Mouse (Mus musculus): ENCODE measurements at regions not wholly inside any gene's neighbourhood (a gene's known extent, or its start where the extent isn't known, plus 50 kb on each side); places are given as distances from the start of the nearest gene placed in this dataset.

DNA sequence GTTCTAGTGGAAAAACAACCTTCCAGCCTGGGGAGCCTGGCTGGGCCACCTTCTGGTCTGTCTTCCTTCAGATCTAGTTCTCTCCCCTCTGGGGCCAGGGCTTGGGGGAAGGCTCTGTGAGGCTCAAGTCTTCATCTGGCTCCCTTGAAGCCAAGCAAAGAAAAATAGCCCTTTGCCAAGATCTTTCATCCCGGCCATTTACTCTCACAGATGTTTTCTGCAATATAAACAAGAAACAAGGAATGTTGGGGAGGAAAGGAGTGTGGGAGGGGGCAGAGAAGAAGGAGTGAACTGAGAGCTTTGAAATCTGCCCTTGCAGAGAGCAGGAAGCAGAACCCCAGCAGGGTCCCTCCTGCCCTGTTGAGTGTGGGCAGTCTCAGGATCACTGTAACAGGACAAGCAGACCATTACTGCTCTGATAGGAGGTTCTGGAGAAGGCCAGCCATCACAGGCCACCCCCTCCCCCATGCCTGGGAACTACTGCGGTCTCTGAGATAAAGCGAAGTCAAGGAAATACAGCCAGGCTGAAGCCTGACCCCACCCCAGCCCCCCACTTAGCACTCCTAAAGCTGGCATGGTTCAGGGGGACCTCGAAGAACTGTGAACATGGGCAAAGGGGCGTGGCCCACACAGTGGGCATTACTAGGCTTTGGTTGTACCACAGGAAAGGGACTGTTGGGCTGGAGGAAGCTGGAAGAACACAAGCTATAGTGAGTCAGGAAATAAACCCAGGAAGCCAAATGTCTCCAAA, 118.8 kb downstream of the Zfp36l1 start:
- Histone ChIP-seq H3K4me1 (ENCODE audit: control insufficient read depth, insufficient read depth, low read length) (peaks cover 18% of the 10 kb centered on the region), H3K27ac (ENCODE audit: insufficient read depth, low read depth, low read length) (no peak overlapping the region), H3K4me3 (ENCODE audit: insufficient read depth, low read length) (no peak overlapping the region)
- TF ChIP-seq POLR2A (IDR thresholded peaks at IDR 0.05; ENCODE audit: borderline replicate concordance, low read depth, low read length) (no peak), CTCF (IDR thresholded peaks at IDR 0.05; ENCODE audit: low read depth, low read length) (no peak)

GRCm38 (mm10) chr12:79991279-79991678, 121.5 kb downstream of the Zfp36l1 start:
- Histone ChIP-seq H3K4me3 (ENCODE audit: insufficient read depth, low read length) (no peak overlapping the region), H3K4me1 (ENCODE audit: control insufficient read depth, insufficient read depth, low read length) (peaks cover 6% of the 10 kb centered on the region), H3K27ac (ENCODE audit: insufficient read depth, low read depth, low read length) (no peak overlapping the region)
- TF ChIP-seq POLR2A (IDR thresholded peaks at IDR 0.05; ENCODE audit: borderline replicate concordance, low read depth, low read length) (no peak), CTCF (IDR thresholded peaks at IDR 0.05; ENCODE audit: low read depth, low read length) (no peak)

DNA sequence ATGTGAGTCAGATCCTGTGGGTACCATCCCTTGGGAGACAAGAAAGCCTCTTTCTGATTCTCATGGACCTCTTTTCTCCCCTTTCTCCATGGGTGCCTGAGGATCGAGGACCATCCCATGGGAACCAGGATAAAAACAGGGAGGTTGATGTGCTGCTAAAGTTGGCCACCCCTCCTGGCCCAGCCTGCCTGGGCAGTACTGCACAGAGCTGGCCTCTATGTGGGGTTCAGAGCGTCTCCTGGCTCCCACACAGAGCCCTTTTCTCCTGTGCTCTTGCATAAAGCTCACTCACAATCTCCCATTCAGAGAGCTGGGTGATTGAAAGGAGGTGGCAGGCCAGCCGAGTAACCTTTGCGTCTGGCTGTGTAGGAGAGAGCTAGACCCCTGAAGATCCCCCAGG, 122.1 kb downstream of the Zfp36l1 start:
- Histone ChIP-seq H3K27ac (ENCODE audit: insufficient read depth, low read depth, low read length) (no peak overlapping the region), H3K4me3 (ENCODE audit: insufficient read depth, low read length) (no peak overlapping the region), H3K4me1 (ENCODE audit: control insufficient read depth, insufficient read depth, low read length) (peaks cover 6% of the 10 kb centered on the region)
- TF ChIP-seq POLR2A (IDR thresholded peaks at IDR 0.05; ENCODE audit: borderline replicate concordance, low read depth, low read length) (no peak), CTCF (IDR thresholded peaks at IDR 0.05; ENCODE audit: low read depth, low read length) (no peak)

DNA sequence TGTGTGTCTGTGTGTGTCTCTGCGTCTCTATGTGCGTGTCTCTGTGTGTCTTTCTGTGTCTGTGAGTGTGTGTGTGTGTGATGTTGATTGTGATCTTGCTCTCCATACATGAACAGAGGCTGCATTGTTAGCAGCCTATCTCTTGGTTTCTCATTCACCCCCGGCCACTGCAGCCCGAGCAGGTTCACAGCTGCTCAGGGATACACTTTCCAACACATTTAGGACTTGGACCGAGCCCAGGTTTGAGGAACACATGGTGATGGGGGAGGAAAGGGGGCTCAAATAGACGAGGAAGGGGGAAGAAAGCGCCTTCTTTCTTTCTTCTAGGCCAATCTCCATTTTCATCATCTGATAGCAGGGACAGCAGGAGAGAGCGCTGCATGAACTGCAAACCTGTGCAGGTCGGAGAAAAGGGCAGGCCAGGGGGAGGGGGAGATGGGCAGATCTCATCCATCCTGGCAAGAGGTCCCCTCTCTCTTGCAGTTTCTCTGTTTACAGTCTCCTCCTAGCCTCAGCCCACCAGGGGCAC, 123.2 kb downstream of the Zfp36l1 start:
- H3K4me3 ChIP-seq (ENCODE audit: insufficient read depth, low read length): no peak overlapping the region
- H3K4me1 ChIP-seq (ENCODE audit: control insufficient read depth, insufficient read depth, low read length): peaks cover 9% of the 10 kb centered on the region
- TF ChIP-seq CTCF (IDR thresholded peaks at IDR 0.05; ENCODE audit: low read depth, low read length) (no peak), POLR2A (IDR thresholded peaks at IDR 0.05; ENCODE audit: borderline replicate concordance, low read depth, low read length) (no peak)
- H3K27ac ChIP-seq (ENCODE audit: insufficient read depth, low read depth, low read length): no peak overlapping the region

- Histone ChIP-seq H3K27ac (ENCODE audit: insufficient read depth, low read depth, low read length) (no peak overlapping the region), H3K4me3 (ENCODE audit: insufficient read depth, low read length) (no peak overlapping the region), H3K4me1 (ENCODE audit: control insufficient read depth, insufficient read depth, low read length) (0 out of 2 replicates have a peak, but pooled peaks cover 3% of the 10 kb centered on the region)
- TF ChIP-seq POLR2A (IDR thresholded peaks at IDR 0.05; ENCODE audit: borderline replicate concordance, low read depth, low read length) (no peak), CTCF (IDR thresholded peaks at IDR 0.05; ENCODE audit: low read depth, low read length) (no peak)
Observed at GRCm38 (mm10) chr12:79988401-79989358, 124.1 kb downstream of the Zfp36l1 start.

- no peak for TF ChIP-seq CTCF (IDR thresholded peaks at IDR 0.05; ENCODE audit: low read depth, low read length)
- no peak for TF ChIP-seq POLR2A (IDR thresholded peaks at IDR 0.05; ENCODE audit: borderline replicate concordance, low read depth, low read length)
- H3K4me3 ChIP-seq (ENCODE audit: insufficient read depth, low read length): no peak overlapping the region
- H3K27ac ChIP-seq (ENCODE audit: insufficient read depth, low read depth, low read length): no peak overlapping the region
- H3K4me1 ChIP-seq (ENCODE audit: control insufficient read depth, insufficient read depth, low read length): peaks cover 11% of the 10 kb centered on the region
Observed at GRCm38 (mm10) chr12:79986241-79986976, 126.4 kb downstream of the Zfp36l1 start.

- Histone ChIP-seq H3K4me3 (ENCODE audit: insufficient read depth, low read length) (no peak overlapping the region), H3K27ac (ENCODE audit: insufficient read depth, low read depth, low read length) (no peak overlapping the region), H3K4me1 (ENCODE audit: control insufficient read depth, insufficient read depth, low read length) (peaks cover 19% of the 10 kb centered on the region)
- TF ChIP-seq CTCF (IDR thresholded peaks at IDR 0.05; ENCODE audit: low read depth, low read length): no peak
- TF ChIP-seq POLR2A (IDR thresholded peaks at IDR 0.05; ENCODE audit: borderline replicate concordance, low read depth, low read length): no peak
Observed at GRCm38 (mm10) chr12:79984985-79985747, 127.6 kb downstream of the Zfp36l1 start.

DNA sequence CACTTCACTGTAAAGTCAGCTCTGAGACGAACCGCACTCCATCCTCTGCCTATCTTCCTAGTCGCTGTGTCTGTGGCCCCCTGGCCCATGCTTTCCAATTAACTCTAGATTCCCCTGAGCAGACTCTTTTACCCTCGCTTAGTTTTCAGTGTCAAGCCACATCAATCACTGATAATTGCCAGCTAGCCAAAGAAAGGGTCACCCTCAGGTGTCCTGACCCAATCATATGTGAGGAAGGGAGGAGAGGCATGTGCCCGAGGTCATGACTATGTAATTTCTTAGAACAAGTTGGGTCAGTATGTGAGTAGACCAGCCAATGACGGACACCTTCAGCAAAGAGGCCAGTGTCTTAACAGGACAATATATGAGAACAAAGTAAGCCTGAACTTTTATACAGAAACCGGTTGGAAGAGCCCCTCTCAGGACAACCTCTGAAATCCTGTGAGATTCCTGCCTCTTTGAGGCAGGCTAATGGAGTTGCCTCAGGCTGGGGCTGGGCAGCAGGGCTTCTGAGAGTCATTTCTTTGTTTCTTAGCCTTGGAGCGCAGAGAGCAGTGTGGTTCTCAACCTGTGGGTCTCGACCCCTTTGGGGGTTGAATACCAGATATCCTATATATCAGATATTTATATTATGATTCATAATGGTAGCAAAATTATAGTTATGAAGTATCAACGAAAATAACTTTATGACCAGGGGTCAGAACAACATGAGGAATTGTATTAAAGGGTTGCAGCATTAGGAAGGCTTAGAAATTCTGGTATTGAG, 128.6 kb downstream of the Zfp36l1 start:
- TF ChIP-seq CTCF (IDR thresholded peaks at IDR 0.05; ENCODE audit: low read depth, low read length): no peak
- TF ChIP-seq POLR2A (IDR thresholded peaks at IDR 0.05; ENCODE audit: borderline replicate concordance, low read depth, low read length): no peak
- Histone ChIP-seq H3K4me1 (ENCODE audit: control insufficient read depth, insufficient read depth, low read length) (peaks cover 19% of the 10 kb centered on the region), H3K27ac (ENCODE audit: insufficient read depth, low read depth, low read length) (no peak overlapping the region), H3K4me3 (ENCODE audit: insufficient read depth, low read length) (no peak overlapping the region)
